Mouse (Mus musculus): ENCODE data around the gene Herc3. TPM values are rescaled to one million over a fixed set of nuclear protein-coding genes. Genes with fewer than 3 reads are reported as not detected.

Gene Herc3
- total RNA-seq, 1 experiment, result 14.9 TPM

DNA sequence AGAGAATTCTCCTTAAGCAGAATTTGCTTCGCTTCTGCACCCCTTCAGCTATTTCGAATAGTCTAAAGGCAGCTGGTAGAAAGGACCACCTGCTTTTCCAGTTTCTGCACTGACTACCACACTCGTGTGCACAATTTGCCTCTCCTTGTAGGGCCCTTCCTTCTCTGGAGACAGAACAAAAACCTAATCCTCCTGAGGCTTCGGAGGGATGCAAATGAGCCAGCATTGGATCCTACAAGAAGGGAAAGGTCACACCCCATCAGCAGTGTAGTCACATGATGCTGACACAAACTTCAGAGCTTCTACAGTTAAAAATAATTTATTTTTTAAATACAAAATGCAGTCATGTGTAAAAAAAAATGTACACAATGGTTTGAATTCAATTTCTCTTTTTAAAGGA, 99.9 kb downstream of the Herc3 start:
- Histone ChIP-seq H3K9me3 (ENCODE audit: control insufficient read depth, insufficient read depth, low read depth, low read length) (no peaks in the 10 kb centered on the region), H3K36me3 (ENCODE audit: control insufficient read depth, insufficient read depth, low read length, poor library complexity, severe bottlenecking) (no peaks in the 10 kb centered on the region), H3K4me3 (ENCODE audit: insufficient read depth in 1 of 2, low read depth in 1 of 2, low read length in 2 of 2, poor library complexity in 1 of 2, severe bottlenecking in 1 of 2) (no peak overlapping the region), H3K27ac (ENCODE audit: insufficient read depth, low read depth, low read length, poor library complexity, severe bottlenecking) (no peak overlapping the region), H3K9ac (ENCODE audit: insufficient read depth, low read depth, low read length, poor library complexity, severe bottlenecking) (no peak overlapping the region), H3K4me1 (ENCODE audit: control insufficient read depth in 2 of 2, insufficient read depth in 2 of 2, low read length in 2 of 2, poor library complexity in 1 of 2) (no peaks in the 10 kb centered on the region)
- in situ Hi-C loops (cut with MboI; ENCODE audit: low sequenced_read_pairs in 2 of 2, unreplicated experiment in 2 of 2), result no loop called here
- DNase-seq (ENCODE audit: low read depth, low spot score), result no peak
- no peak for TF ChIP-seq CHD2 (IDR thresholded peaks at IDR 0.05; ENCODE audit: low read depth, low read length)
- TF ChIP-seq ZNF384 (IDR thresholded peaks at IDR 0.05; ENCODE audit: low read depth, low read length), result no peak
- no peak for TF ChIP-seq ZC3H11A (IDR thresholded peaks at IDR 0.05; ENCODE audit: borderline replicate concordance, low read depth, low read length)
- no peak for TF ChIP-seq HCFC1 (IDR thresholded peaks at IDR 0.05; ENCODE audit: borderline replicate concordance, insufficient read depth, low read length)

GRCm38 (mm10) chr6:58932515-58933188, 101.4 kb downstream of the Herc3 start:
- DNase-seq (ENCODE audit: low read depth, low spot score), result no peak
- H3K36me3 ChIP-seq (ENCODE audit: control insufficient read depth, insufficient read depth, low read length, poor library complexity, severe bottlenecking), result no peaks in the 10 kb centered on the region
- H3K9ac ChIP-seq (ENCODE audit: insufficient read depth, low read depth, low read length, poor library complexity, severe bottlenecking), result no peak overlapping the region
- no peak overlapping the region for H3K27ac ChIP-seq (ENCODE audit: insufficient read depth, low read depth, low read length, poor library complexity, severe bottlenecking)
- H3K4me1 ChIP-seq (ENCODE audit: control insufficient read depth in 2 of 2, insufficient read depth in 2 of 2, low read length in 2 of 2, poor library complexity in 1 of 2), result no peaks in the 10 kb centered on the region
- H3K9me3 ChIP-seq (ENCODE audit: control insufficient read depth, insufficient read depth, low read depth, low read length), result no peaks in the 10 kb centered on the region
- no peak overlapping the region for H3K4me3 ChIP-seq (ENCODE audit: insufficient read depth in 1 of 2, low read depth in 1 of 2, low read length in 2 of 2, poor library complexity in 1 of 2, severe bottlenecking in 1 of 2)
- in situ Hi-C loops (cut with MboI; ENCODE audit: low sequenced_read_pairs in 2 of 2, unreplicated experiment in 2 of 2), result no loop called here
- TF ChIP-seq ZC3H11A (IDR thresholded peaks at IDR 0.05; ENCODE audit: borderline replicate concordance, low read depth, low read length), result no peak
- no peak for TF ChIP-seq HCFC1 (IDR thresholded peaks at IDR 0.05; ENCODE audit: borderline replicate concordance, insufficient read depth, low read length)
- no peak for TF ChIP-seq ZNF384 (IDR thresholded peaks at IDR 0.05; ENCODE audit: low read depth, low read length)
- no peak for TF ChIP-seq MAFK (IDR thresholded peaks at IDR 0.05; ENCODE audit: insufficient read depth, low read depth, low read length)
- TF ChIP-seq CHD2 (IDR thresholded peaks at IDR 0.05; ENCODE audit: low read depth, low read length), result no peak

- TF ChIP-seq CHD2 (IDR thresholded peaks at IDR 0.05; ENCODE audit: low read depth, low read length), result no peak
- TF ChIP-seq MAFK (IDR thresholded peaks at IDR 0.05; ENCODE audit: insufficient read depth, low read depth, low read length), result no peak
- no peak for TF ChIP-seq HCFC1 (IDR thresholded peaks at IDR 0.05; ENCODE audit: borderline replicate concordance, insufficient read depth, low read length)
- TF ChIP-seq ZC3H11A (IDR thresholded peaks at IDR 0.05; ENCODE audit: borderline replicate concordance, low read depth, low read length), result no peak
- no peak for TF ChIP-seq ZNF384 (IDR thresholded peaks at IDR 0.05; ENCODE audit: low read depth, low read length)
- no peak overlapping the region for H3K27ac ChIP-seq (ENCODE audit: insufficient read depth, low read depth, low read length, poor library complexity, severe bottlenecking)
- no peaks in the 10 kb centered on the region for H3K36me3 ChIP-seq (ENCODE audit: control insufficient read depth, insufficient read depth, low read length, poor library complexity, severe bottlenecking)
- DNase-seq (ENCODE audit: low read depth, low spot score), result no peak
- H3K9ac ChIP-seq (ENCODE audit: insufficient read depth, low read depth, low read length, poor library complexity, severe bottlenecking), result no peak overlapping the region
- in situ Hi-C loops (cut with MboI; ENCODE audit: low sequenced_read_pairs in 2 of 2, unreplicated experiment in 2 of 2), result no loop called here
- H3K4me1 ChIP-seq (ENCODE audit: control insufficient read depth in 2 of 2, insufficient read depth in 2 of 2, low read length in 2 of 2, poor library complexity in 1 of 2), result no peaks in the 10 kb centered on the region
- no peaks in the 10 kb centered on the region for H3K9me3 ChIP-seq (ENCODE audit: control insufficient read depth, insufficient read depth, low read depth, low read length)
- H3K4me3 ChIP-seq (ENCODE audit: insufficient read depth in 1 of 2, low read depth in 1 of 2, low read length in 2 of 2, poor library complexity in 1 of 2, severe bottlenecking in 1 of 2), result no peak overlapping the region
Observed at GRCm38 (mm10) chr6:58933189-58933913, 102.1 kb downstream of the Herc3 start.

DNA sequence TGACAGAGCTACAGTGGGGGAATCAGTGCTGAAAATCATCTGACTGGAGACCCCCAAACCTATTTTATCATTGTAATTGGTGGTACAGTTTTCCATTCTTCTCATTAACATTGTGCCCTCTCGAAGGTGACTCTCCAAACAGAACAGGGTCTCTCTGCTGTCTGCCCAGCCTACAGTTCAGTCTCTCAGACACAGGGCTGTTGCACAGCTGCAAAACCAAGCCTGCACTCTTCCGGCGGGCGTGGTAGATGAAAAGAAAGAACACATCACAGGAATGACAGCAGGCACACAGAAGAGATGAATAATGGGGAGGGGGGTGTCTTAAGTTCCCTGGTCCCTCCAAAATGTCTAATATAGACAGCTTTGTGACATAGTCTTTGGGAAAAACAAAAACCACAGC, 102.9 kb downstream of the Herc3 start:
- DNase-seq (ENCODE audit: low read depth, low spot score), result no peak
- no peak overlapping the region for H3K27ac ChIP-seq (ENCODE audit: insufficient read depth, low read depth, low read length, poor library complexity, severe bottlenecking)

More for the DNA sequence above, 102.9 kb downstream of the Herc3 start:
- no peaks in the 10 kb centered on the region for H3K4me1 ChIP-seq (ENCODE audit: control insufficient read depth in 2 of 2, insufficient read depth in 2 of 2, low read length in 2 of 2, poor library complexity in 1 of 2)
- H3K36me3 ChIP-seq (ENCODE audit: control insufficient read depth, insufficient read depth, low read length, poor library complexity, severe bottlenecking), result no peaks in the 10 kb centered on the region
- no peak for TF ChIP-seq ZC3H11A (IDR thresholded peaks at IDR 0.05; ENCODE audit: borderline replicate concordance, low read depth, low read length)
- TF ChIP-seq HCFC1 (IDR thresholded peaks at IDR 0.05; ENCODE audit: borderline replicate concordance, insufficient read depth, low read length), result no peak
- TF ChIP-seq MAFK (IDR thresholded peaks at IDR 0.05; ENCODE audit: insufficient read depth, low read depth, low read length), result no peak
- TF ChIP-seq CHD2 (IDR thresholded peaks at IDR 0.05; ENCODE audit: low read depth, low read length), result no peak
- TF ChIP-seq ZNF384 (IDR thresholded peaks at IDR 0.05; ENCODE audit: low read depth, low read length), result no peak
- in situ Hi-C loops (cut with MboI; ENCODE audit: low sequenced_read_pairs in 2 of 2, unreplicated experiment in 2 of 2), result no loop called here
- no peak overlapping the region for H3K9ac ChIP-seq (ENCODE audit: insufficient read depth, low read depth, low read length, poor library complexity, severe bottlenecking)
- no peak overlapping the region for H3K4me3 ChIP-seq (ENCODE audit: insufficient read depth in 1 of 2, low read depth in 1 of 2, low read length in 2 of 2, poor library complexity in 1 of 2, severe bottlenecking in 1 of 2)
- H3K9me3 ChIP-seq (ENCODE audit: control insufficient read depth, insufficient read depth, low read depth, low read length), result no peaks in the 10 kb centered on the region
